Mouse (Mus musculus) lung, adult 2 months (tissue): ENCODE results near the gene Mkks.

Experiments
- CTCF ChIP-seq: fragments of 200-500 bp; IDR thresholded peaks from 2 replicates; pipeline ENCODE4 v1.5.1; 2011; ENCODE audit warnings: mild to moderate bottlenecking, low read length, control low read depth; ENCODE audit not compliant: insufficient read depth
- POLR2A ChIP-seq: fragments of 200-500 bp; IDR thresholded peaks from 2 replicates; pipeline ENCODE4 v1.6.1; 2011; ENCODE audit warnings: low read depth, mild to moderate bottlenecking, control low read depth, low read length, borderline replicate concordance; ENCODE audit errors: extremely low read depth

DNA sequence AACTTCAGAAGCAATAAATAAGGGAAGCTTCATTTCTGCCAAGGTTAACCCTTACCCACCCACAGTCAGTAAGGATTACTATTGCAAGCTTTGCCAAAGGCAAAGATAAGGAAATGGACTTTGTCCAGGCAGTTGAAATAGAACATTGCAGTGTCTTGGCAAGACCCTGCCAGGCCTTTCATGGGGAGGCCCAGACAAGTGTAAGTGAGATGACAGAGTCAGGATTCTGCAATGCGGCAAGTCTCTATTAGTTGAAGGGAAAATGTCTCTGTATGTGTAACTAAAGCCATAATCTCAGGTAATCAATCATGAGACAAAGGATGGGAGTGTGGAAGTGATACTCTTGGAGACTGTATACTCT lies 56.5 kb downstream of the Mkks start:
- TF ChIP-seq CTCF (no peak), POLR2A (no peak)
